Mouse (Mus musculus): Measurements from ENCODE around the gene Dlk2.
A peak's percentile ranks its signal among the peaks of the same experiment; 100 is the strongest.

Dlk2 gene

DNA sequence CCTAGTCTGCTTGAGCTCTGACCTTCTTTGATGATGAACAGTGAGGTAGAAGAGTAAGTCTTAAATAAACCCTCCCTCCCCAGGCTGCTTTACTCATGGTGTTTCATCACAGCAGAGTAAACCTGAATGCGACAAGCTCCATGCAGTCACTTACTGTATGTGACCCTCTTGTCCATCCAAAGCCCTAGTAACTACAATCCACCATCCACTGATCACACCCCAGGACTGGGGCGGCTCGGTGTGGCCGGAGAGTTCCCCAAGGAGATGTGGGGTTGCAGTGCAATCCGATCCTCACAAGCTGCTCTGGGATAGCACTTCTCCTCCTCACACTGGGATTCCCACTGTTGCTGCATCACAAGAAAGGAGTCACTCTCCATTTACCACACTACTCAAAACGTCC is 22.8 kb upstream of the Dlk2 start:
- DNase-seq = no peak

DNA sequence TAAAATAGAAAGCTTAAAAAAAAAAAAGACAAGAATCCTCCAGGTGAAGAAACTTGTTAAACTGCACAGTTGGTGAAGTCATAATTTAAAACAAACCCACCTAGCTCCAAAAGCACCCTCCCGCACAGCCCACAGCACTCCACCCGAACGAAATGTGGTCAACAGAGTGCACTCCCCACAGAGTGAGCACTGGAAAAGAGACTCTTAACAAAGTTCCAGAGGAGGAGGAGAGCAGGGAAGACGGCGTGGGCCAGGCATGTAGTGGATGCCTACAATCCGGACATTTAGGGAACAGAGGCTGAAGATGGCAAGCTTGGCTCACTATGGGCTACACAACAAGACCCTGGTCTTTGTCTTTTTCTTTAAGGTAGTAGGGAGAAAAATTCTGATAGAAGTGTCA is 22.2 kb upstream of the Dlk2 start:
- DNase-seq = no peak

DNA sequence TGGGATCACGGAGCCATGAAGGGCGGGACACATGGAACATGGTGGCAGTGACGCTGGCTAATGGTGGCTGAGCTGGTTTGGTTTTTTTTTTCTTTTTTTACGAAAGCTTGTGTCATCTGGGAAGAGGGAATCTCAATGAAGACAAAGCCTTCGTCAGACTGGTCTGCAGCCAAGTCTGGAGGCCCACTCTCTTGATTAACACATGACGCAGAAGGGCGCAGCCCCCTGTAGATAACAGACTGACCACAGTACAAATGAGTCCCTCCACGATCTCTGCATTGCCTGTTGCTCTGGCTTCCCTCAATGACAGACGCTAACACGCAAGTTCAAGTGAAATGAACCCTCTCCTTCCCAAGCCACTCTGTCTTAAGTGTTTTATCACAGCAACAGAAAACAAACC is 21.7 kb upstream of the Dlk2 start:
- DNase-seq = no peak

DNA sequence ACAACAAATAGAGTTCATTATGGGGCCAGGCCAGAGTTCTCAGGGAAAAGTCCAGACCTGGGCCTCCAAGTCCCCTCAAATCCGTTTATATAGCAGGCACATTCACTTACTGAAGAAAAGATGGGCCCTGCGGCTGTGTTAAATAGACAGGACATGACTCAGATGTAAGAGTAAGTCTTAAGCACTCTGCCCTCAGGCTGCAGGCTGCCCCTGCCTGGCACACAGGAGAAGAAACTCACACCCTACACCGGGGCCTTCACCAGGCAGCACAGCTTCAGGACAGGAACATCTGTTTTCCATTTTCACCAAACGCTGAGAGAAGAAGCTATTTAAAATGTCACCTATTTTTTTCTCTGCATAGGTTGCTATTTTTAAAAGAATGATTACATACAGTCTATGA is 19.6 kb upstream of the Dlk2 start:
- DNase-seq = no peak

DNA sequence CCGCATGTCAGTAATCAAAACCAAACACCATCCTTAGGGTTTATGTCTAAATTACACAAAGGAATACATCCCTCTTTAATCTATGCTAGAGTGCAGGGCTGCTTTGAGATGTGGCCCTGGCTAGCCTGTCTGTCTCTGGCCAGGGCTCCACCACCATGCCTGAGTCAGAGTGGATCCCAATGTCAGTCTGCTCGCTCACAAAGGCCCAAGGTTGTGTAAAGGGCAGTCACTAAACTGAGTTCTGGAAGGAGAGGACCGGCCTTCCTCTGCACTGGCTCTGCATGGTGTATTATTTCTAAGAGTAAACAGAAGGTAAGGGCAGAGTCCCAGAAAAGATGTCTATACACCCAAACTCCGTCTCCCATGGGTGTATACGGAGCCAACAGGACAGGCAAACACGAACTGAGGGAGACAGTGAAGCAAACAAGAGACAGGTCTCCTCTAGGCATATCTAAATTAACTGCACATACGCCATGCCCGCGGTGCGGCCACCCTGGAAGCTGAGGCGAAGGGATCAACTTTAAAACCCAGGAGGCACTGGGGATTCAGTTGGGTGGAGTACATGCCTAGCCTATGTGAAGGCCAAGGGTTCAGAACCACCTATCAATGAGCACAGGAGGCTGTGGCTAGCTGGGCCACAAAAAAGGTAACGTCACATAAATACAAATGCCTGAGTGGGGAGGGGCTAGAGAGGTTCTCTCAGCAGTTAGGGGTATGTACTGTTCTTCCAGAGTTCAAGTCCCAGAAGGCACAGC is 19.0 kb upstream of the Dlk2 start:
- no peak for DNase-seq

DNA sequence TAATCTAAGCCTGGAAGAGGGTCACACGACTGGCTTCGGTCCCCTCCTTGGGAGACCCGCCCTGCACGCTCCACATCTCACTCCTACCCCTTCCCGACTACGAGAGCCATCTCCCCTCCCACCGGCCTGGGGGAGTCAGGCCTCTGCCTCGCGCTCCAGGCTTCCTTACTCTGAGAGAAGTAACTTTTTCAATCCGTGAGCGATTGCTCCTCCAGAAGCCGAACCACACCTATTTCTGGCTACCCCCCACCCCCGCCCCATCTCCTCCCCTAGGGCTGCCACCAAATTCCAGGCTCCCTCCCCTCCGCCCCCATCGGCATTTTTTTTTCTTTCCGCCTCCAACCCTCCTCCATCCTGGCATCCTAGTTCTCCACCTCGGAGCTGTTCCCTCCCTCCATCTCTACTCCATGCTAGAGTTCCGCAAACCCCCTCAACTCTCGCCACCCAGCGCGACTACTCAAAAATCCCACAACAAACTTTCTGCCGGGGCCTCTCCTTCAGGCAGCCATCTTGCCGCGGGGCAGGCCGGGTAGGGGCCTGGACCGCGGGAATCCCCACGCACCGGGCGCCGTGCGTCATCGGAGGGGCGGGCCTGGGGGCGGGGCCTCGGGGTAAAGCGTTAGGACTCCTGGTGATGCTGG is 14.6 kb upstream of the Dlk2 start, which contains the start of gene Tjap1:
Tjap1 (minus strand) TSS at position 544 of the 641 bp plus-strand sequence.
- peak; percentile 79 for DNase-seq

DNA sequence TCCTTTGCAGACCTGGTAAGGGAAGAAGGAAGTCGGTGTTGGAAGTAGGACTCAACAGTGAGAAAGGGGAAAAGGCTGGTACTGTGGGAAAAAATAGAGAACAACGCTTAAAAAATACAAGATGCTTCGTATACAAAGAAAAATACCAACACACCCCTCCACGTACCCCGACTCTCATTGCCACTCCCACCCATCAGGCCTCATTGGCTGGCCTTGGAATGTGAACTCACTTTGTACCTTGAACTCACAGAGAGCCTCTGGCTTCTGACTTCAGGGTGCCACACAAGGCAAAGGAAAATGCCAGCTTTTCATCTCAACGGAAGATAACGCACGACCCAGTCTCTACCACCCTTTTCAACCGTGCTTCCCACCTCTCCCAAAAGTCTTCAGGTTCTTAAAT is 14.1 kb upstream of the Dlk2 start:
- DNase-seq = no peak

DNA sequence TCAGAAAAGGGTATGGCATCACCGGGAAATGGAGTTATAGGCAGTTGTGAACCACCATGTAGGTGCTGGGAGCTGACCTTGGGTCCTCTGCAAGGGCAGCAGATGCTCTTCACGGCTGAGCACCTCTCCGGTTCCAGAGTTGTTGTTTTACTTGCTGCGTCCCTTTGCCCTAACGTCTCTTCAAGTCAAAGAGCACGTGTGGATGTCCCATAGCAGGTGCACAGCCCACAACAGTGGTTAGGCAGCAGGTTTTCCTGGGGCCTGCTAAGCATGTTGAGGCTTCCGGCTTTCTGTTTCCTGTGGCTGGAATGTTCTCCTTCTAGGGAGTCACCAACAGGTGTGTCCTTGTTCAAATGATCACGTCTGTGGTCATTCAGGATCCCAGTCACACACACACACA is 13.3 kb upstream of the Dlk2 start:
- no peak for DNase-seq

DNA sequence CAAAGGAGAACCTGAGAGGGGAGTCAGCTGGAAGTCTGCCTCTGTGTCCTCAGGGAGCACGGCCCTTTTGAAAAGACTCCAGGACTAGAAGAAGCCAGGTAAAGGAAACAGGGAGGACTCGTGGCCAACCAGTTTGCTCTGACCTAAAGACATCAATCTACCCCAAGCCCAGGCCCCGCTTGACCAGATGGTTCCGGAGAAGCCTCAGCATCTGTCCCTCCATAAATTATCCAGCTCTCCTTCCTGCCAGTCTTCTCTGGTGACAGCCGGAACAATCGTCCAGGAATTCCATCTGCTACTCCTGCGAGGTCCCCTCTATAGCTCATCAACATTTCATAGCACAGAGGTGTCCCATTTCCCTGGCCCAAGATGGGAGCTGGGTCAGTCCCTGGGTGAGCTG is 12.6 kb upstream of the Dlk2 start:
- no peak for DNase-seq

DNA sequence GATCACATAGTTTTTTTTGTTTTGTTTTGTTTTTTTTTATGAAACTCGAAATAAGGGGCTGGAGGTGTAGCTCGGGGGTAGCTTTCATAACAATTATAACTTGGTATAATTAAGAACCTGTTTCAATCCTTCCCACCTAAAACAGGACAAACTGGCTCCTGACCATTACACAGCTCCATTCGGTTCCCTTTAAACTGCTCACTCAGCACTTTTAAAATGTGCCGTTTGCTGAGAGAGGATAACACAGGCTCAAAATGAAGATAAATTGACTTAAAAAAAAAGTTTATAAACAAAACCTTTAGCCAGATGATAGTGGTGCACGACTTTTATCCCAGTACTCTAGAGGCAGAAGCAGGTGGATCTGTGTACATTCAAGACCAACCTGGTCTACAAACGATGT is 11.8 kb upstream of the Dlk2 start:
- DNase-seq = no peak

DNA sequence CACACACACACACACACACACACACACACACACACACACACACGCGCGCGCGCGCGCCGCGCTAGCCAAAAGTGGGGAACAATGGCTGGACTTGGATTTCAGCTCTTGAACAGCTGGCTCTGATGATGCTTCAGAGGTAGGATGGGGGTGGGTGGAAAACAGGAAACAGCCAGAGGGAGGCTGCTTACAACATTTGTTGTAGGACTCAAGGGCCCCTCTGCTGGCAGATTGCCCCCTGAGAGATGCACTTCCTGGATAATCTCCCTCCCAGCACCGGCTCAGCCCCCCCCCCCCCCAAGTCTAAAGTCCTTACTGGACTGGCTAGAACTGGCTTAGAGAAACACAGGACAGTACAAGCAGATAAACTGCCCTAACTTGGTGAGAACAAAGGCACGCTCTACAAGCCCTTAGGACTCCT is 9.5 kb upstream of the Dlk2 start:
- DNase-seq = no peak

DNA sequence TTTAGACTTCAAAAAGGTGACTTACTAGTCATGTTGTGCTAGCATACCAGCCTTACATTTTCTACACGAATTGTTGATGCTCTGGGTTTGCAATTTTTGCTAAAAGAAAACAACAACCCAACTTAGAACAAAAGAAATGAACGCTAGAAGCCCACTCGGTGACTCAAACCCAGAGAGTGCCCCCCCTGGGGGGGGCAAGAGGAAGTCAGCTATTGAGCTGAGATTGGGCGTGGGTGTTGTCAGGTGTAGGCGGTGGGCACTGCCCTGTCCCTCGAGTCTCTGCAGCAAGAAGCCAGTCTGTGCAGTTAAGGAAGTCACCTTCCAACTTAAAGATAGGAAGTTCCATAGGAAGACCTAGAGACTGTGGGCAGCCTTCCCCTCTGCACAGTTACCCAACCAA is 620 bp upstream of the Dlk2 start:
- DNase-seq = no peak

DNA sequence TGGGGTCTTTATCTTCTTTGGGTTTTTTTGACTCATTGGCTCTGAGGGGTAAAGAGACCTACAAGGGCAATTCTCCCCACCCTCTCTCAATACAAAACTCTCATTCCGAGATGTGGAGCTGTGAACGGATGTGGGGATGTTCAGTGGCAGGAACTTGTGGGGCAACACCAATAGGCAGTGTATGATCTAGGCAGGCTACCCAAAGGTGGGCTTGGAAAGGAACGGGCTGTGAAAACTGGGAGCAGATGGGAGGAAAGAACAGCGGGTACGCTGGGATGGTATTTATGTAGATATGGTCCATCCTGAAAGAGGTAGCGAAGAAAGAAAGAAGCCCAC is 225 bp upstream of the Dlk2 start:
- DNase-seq = no peak

DNA sequence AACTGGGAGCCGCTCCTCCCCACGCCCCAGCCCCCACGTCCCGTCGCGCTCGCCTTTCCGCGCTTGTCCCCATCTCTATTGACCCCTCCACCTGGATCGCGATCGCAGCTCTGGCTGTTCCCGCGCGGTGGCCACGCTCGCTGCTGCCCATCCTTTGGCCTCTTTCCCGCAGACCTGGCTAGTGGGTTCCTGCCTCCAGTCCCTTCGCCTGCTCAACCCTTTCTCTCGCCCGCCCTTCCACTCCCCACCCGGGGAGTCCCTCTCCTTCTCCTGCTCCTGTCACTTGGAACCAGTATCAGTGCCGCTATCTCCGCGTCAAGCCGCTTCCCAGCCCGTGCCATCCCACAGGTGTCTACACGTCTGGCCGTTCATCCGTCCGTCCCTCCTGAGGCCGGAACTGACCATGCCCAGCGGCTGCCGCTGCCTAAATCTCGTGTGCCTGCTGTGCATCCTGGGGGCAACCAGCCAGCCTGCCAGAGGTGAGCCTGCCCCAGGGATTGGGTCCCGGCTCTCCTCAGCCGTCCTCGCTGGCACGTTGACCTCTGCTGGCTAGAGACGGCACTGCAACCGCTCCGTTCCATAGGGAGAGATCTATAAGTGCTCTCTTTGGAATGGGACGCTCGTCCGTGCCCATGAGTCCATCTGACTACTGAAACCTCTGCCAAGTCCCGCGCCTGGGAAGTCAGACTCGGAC is 1.1 kb downstream of the Dlk2 start:
- DNase-seq = peak; percentile 73

DNA sequence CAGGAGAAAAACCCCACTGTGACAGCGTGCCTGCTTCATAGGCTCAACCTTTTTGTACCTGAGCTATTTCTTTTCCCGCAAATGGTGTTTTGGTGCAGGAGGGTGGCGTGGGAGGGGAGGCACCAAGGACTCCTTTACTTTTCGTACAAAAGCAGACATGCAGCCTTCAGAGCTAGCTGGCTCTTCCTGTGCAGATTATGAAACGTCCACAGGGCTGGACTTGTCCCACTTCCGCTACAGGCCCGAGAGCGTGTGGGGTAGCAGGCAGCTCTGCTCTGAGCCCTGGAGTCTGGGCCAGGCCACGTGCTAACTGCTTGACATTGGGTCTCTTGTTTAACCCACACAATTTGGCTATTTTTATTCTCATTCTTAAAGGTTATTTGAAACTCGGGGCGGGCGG is 4.7 kb downstream of the Dlk2 start:
- no peak for DNase-seq

DNA sequence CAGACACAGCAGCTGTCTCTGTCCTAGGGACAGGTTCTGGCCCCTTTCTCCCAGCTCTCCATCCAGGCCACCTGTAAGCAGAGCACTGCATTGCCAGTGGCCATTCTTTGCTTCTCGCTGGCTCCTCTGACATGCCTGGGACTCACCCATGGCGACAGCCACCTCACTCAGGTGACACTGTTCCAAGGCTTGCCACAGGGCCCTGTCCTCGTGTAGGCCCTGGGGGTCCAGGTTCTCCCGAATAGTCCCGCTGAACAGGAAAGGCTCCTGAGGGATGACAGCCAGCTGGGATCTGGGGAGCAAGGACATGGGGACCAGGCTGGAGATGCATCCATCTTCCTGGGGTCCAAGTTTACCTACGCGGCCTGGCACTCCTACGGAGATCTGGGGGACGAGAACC is 7.0 kb downstream of the Dlk2 start:
- DNase-seq = no peak

DNA sequence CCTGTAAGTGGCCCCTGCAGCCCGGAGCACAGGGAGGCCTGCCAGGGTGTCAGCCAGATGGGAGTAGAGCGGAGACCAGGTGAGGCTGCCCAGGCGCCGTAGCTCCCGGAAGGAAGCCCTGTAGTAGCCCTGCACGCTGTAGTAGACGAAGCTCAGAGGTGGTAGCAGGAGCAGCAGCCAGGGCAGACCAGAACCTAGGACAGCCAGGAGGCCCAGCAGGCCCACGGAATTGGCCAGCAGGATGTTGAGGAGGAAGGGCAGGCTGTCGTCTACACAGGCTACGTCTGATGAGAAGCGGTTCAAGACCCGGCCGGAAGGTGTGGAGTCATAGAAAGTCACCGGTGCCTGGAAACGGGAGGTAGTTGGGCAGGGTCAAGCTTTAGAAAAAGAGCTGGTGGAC is 9.7 kb downstream of the Dlk2 start:
- DNase-seq = no peak

DNA sequence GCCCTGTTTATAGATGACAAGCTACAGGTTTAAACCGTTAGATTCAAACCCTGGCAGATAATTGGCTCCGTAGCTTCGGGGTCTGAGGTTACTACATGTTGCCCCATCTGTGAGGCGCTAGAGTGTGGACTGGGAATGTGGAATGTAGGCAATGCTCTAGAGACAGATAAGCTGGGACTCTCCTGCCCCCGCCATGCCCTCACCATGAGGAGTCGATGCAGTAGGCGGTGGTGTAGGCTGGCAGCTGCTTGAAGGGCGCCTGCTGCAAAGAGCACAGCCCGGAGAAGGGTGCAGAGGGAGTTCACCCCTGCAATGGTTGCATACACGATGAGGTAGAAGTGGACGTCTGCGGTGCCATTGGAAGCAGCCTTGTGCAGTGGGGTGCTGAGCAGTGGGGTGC is 12.6 kb downstream of the Dlk2 start:
- DNase-seq = no peak

DNA sequence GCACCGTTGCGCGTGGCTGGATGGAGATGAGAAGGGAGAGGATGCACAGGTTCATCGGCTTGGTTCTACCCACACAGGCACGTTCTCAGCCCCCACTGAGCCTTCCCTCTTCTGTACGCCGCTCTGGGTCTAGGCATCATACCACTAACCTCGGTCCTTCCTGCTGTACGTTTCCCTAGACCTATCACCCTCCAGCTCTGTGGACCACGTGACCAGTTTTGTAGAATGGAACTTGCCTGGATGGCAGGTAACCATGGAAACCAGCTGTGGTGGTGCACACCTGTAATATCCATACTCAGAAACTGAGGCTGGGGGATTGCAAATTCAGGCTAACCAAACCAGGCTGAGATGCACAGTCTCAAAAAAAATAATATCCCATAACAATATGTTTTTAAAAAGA is 13.3 kb downstream of the Dlk2 start:
- no peak for DNase-seq

DNA sequence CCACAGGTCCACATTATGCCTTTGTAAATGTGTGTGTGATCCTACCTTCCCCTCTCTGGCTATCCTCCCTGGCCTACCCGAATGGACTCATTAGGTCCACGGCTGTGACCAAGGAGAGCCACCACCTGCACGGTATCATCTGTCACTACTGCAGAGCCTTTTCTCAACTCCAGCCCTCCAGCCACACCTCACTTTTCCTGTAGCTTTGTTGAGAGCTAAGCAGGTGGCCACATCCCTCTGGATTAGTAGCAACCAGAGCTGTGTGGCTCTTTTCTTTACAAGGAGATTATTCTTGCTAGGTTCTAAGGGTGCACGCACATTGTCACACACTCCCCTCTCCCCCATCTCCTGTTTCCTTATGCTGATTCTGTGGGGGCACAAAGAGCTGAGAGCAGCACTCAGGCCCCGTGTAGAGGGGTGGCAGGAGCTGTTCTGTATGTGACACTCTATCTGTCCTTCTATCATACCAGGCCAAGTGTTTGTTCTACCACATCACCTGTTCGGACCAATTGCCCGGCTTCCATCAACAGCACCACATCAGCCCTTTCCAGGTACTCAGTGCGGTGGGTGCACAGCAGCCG is 16.0 kb downstream of the Dlk2 start:
- DNase-seq = no peak

DNA sequence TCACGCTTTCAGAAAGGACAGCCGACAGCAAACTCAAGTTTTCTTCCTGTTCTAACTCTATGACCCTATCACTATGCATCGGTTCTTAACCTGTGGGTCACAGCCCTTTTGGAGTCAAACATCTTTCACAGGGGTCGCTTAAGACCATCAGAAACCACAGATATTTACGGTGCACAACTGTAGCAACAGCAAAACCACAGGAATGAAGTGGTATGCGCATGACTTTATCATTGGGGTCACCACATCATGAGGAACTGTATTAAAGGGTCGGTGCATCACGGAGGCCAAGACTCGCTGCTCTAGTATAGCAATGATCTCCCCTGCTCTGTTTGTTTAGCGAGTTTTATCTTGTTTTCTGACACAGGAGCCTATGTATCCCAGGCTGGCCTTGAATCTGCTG is 18.6 kb downstream of the Dlk2 start:
- no peak for DNase-seq

DNA sequence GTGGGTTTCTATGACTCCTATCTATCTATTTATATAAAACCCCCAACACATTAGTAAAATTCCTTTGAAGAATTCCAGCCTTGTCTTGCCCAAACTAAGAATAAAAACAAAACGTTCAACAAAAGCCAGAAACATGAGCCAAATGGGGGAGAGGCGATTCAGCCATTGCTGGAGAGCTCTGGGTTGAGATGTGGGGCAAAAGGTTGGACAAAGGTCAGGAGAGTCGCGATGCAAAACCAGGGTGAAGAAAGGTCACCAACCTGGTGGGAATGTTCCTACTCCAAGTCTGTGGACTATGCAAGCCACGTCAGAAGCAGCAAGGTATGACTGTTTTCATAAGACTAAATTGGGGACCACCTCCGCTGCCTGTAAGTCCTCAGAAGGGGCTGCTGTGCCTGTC is 23.3 kb downstream of the Dlk2 start:
- no peak for DNase-seq

DNA sequence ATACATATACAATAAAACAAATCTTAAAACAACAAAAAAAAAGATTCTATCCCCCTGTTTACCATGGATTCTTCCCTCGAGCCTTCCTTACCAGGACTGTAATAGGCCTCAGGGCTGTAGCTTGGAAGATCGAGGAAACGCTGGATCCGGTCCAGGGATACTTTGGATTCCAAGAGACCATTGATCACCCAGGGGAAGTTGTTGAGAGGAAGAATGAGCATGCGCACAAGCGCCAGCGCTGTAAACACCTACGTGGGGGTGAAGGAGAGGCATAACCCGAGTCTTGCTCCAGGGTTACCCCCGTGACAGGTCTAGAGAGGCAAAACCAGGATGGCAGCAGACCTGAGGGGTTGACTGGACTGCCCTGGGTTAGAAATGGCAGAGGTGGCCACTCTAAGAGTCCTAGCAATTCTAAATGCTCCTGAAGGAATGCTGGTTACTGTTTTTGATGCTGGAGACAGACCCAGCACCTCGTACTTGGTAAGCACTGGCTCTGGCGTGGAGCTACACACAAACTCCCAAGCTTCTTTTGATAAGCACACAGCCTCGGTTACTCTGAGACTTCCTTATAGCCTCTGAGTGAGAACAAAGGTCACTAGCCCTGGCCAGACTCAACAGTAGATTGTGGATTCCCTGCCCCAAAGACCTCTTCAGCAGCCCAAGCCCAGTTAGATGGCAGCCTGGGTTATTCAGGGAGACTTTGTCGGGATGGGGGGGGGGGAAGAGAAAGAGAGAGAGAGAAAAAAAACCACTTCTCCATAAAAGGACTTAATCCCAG is 25.0 kb downstream of the Dlk2 start:
- DNase-seq = no peak

All from cerebellum, adult 11-12 months (tissue).